Mouse (Mus musculus): Measurements from ENCODE around the gene Apaf1. TPM values are rescaled to one million over a fixed set of nuclear protein-coding genes. Genes with fewer than 3 reads are reported as not detected.

Gene Apaf1
- polyA plus RNA-seq, 1 experiment from 2014 or later: 12.2 TPM

GRCm38 (mm10) chr10:91052734-91053133, 29.8 kb downstream of the Apaf1 start:
- H3K4me2 ChIP-seq (ENCODE audit: low read length): no peak overlapping the region
- H3K27me3 ChIP-seq (replicated peaks; ENCODE audit: control insufficient read depth, insufficient read depth, low read length): no peaks in the 10 kb centered on the region
- peaks cover 13% of the 10 kb centered on the region for H3K36me3 ChIP-seq (ENCODE audit: control insufficient read depth, insufficient read depth, low read length)
- no peak for ATAC-seq
- no peak overlapping the region for H3K4me3 ChIP-seq (ENCODE audit: low read length)
- no peaks in the 10 kb centered on the region for H3K4me1 ChIP-seq (ENCODE audit: control insufficient read depth, insufficient read depth, low read depth, low read length)
- no peak overlapping the region for H3K27ac ChIP-seq (ENCODE audit: low read depth, low read length)
- no peaks in the 10 kb centered on the region for H3K9me3 ChIP-seq (ENCODE audit: control insufficient read depth, low read length)
- no peak overlapping the region for H3K9ac ChIP-seq (ENCODE audit: low read depth, low read length)

GRCm38 (mm10) chr10:91051156-91051555, 31.4 kb downstream of the Apaf1 start:
- no peaks in the 10 kb centered on the region for H3K4me1 ChIP-seq (ENCODE audit: control insufficient read depth, insufficient read depth, low read depth, low read length)
- H3K27me3 ChIP-seq (replicated peaks; ENCODE audit: control insufficient read depth, insufficient read depth, low read length): no peaks in the 10 kb centered on the region
- H3K4me2 ChIP-seq (ENCODE audit: low read length): no peak overlapping the region
- no peak overlapping the region for H3K4me3 ChIP-seq (ENCODE audit: low read length)
- peaks cover 18% of the 10 kb centered on the region for H3K36me3 ChIP-seq (ENCODE audit: control insufficient read depth, insufficient read depth, low read length)
- no peak overlapping the region for H3K9ac ChIP-seq (ENCODE audit: low read depth, low read length)
- 92% methylated on average over 3 of the region's 3 CpGs for WGBS
- no peak overlapping the region for H3K27ac ChIP-seq (ENCODE audit: low read depth, low read length)
- H3K9me3 ChIP-seq (ENCODE audit: control insufficient read depth, low read length): no peaks in the 10 kb centered on the region
- ATAC-seq: no peak

- WGBS: 83% methylated on average over 4 of the region's 4 CpGs
- Histone ChIP-seq H3K27me3 (replicated peaks; ENCODE audit: control insufficient read depth, insufficient read depth, low read length) (no peaks in the 10 kb centered on the region), H3K4me2 (ENCODE audit: low read length) (no peak overlapping the region), H3K4me3 (ENCODE audit: low read length) (no peak overlapping the region), H3K27ac (ENCODE audit: low read depth, low read length) (no peak overlapping the region), H3K36me3 (ENCODE audit: control insufficient read depth, insufficient read depth, low read length) (peaks cover 13% of the 10 kb centered on the region), H3K9me3 (ENCODE audit: control insufficient read depth, low read length) (no peaks in the 10 kb centered on the region), H3K4me1 (ENCODE audit: control insufficient read depth, insufficient read depth, low read depth, low read length) (no peaks in the 10 kb centered on the region), H3K9ac (ENCODE audit: low read depth, low read length) (no peak overlapping the region)
- no peak for ATAC-seq
Observed at GRCm38 (mm10) chr10:91049696-91050095, 32.9 kb downstream of the Apaf1 start.

- H3K4me1 ChIP-seq (ENCODE audit: control insufficient read depth, insufficient read depth, low read depth, low read length): no peaks in the 10 kb centered on the region
- 28% methylated on average over 8 of the region's 8 CpGs for WGBS
- no peak overlapping the region for H3K4me2 ChIP-seq (ENCODE audit: low read length)
- H3K9me3 ChIP-seq (ENCODE audit: control insufficient read depth, low read length): no peaks in the 10 kb centered on the region
- H3K27ac ChIP-seq (ENCODE audit: low read depth, low read length): no peak overlapping the region
- H3K9ac ChIP-seq (ENCODE audit: low read depth, low read length): no peak overlapping the region
- no peak overlapping the region for H3K4me3 ChIP-seq (ENCODE audit: low read length)
- no peaks in the 10 kb centered on the region for H3K27me3 ChIP-seq (replicated peaks; ENCODE audit: control insufficient read depth, insufficient read depth, low read length)
- ATAC-seq: peak; percentile 90
- peaks cover 10% of the 10 kb centered on the region for H3K36me3 ChIP-seq (ENCODE audit: control insufficient read depth, insufficient read depth, low read length)
Observed at GRCm38 (mm10) chr10:91033942-91034341, 48.6 kb downstream of the Apaf1 start.

- Histone ChIP-seq H3K9me3 (ENCODE audit: control insufficient read depth, low read length) (no peaks in the 10 kb centered on the region), H3K27me3 (replicated peaks; ENCODE audit: control insufficient read depth, insufficient read depth, low read length) (no peaks in the 10 kb centered on the region), H3K4me1 (ENCODE audit: control insufficient read depth, insufficient read depth, low read depth, low read length) (no peaks in the 10 kb centered on the region), H3K4me2 (ENCODE audit: low read length) (no peak overlapping the region), H3K4me3 (ENCODE audit: low read length) (no peak overlapping the region), H3K36me3 (ENCODE audit: control insufficient read depth, insufficient read depth, low read length) (0 out of 2 replicates have a peak, but pooled peaks cover 4% of the 10 kb centered on the region), H3K27ac (ENCODE audit: low read depth, low read length) (no peak overlapping the region), H3K9ac (ENCODE audit: low read depth, low read length) (no peak overlapping the region)
- 15% methylated on average over 4 of the region's 4 CpGs for WGBS
- peak; percentile 80 for ATAC-seq
Observed at GRCm38 (mm10) chr10:91032399-91032798, 50.2 kb downstream of the Apaf1 start.

- Histone ChIP-seq H3K4me2 (ENCODE audit: low read length) (no peak overlapping the region), H3K27me3 (replicated peaks; ENCODE audit: control insufficient read depth, insufficient read depth, low read length) (no peaks in the 10 kb centered on the region), H3K9me3 (ENCODE audit: control insufficient read depth, low read length) (no peaks in the 10 kb centered on the region), H3K4me3 (ENCODE audit: low read length) (no peak overlapping the region), H3K27ac (ENCODE audit: low read depth, low read length) (no peak overlapping the region), H3K9ac (ENCODE audit: low read depth, low read length) (no peak overlapping the region), H3K36me3 (ENCODE audit: control insufficient read depth, insufficient read depth, low read length) (0 out of 2 replicates have a peak, but pooled peaks cover 4% of the 10 kb centered on the region), H3K4me1 (ENCODE audit: control insufficient read depth, insufficient read depth, low read depth, low read length) (no peaks in the 10 kb centered on the region)
- no peak for ATAC-seq
- 84% methylated on average over 9 of the region's 9 CpGs for WGBS
Observed at GRCm38 (mm10) chr10:91031176-91031575, 51.4 kb downstream of the Apaf1 start.

- Histone ChIP-seq H3K9me3 (ENCODE audit: control insufficient read depth, low read length) (no peaks in the 10 kb centered on the region), H3K4me3 (ENCODE audit: low read length) (no peak overlapping the region), H3K4me2 (ENCODE audit: low read length) (no peak overlapping the region), H3K4me1 (ENCODE audit: control insufficient read depth, insufficient read depth, low read depth, low read length) (no peaks in the 10 kb centered on the region), H3K27me3 (replicated peaks; ENCODE audit: control insufficient read depth, insufficient read depth, low read length) (no peaks in the 10 kb centered on the region), H3K27ac (ENCODE audit: low read depth, low read length) (no peak overlapping the region), H3K9ac (ENCODE audit: low read depth, low read length) (no peak overlapping the region), H3K36me3 (ENCODE audit: control insufficient read depth, insufficient read depth, low read length) (0 out of 2 replicates have a peak, but pooled peaks cover 4% of the 10 kb centered on the region)
- no peak for ATAC-seq
Observed at GRCm38 (mm10) chr10:91029002-91029539, 53.5 kb downstream of the Apaf1 start.

- ATAC-seq: no peak
- Histone ChIP-seq H3K9me3 (ENCODE audit: control insufficient read depth, low read length) (no peaks in the 10 kb centered on the region), H3K36me3 (ENCODE audit: control insufficient read depth, insufficient read depth, low read length) (0 out of 2 replicates have a peak, but pooled peaks cover 4% of the 10 kb centered on the region), H3K4me2 (ENCODE audit: low read length) (no peak overlapping the region), H3K27ac (ENCODE audit: low read depth, low read length) (no peak overlapping the region), H3K9ac (ENCODE audit: low read depth, low read length) (no peak overlapping the region), H3K4me3 (ENCODE audit: low read length) (no peak overlapping the region), H3K4me1 (ENCODE audit: control insufficient read depth, insufficient read depth, low read depth, low read length) (no peaks in the 10 kb centered on the region), H3K27me3 (replicated peaks; ENCODE audit: control insufficient read depth, insufficient read depth, low read length) (no peaks in the 10 kb centered on the region)
- WGBS: 82% methylated on average over 5 of the region's 5 CpGs
Observed at GRCm38 (mm10) chr10:91027964-91028363, 54.6 kb downstream of the Apaf1 start.

GRCm38 (mm10) chr10:91027468-91027867, 55.1 kb downstream of the Apaf1 start:
- no peaks in the 10 kb centered on the region for H3K9me3 ChIP-seq (ENCODE audit: control insufficient read depth, low read length)
- no peak overlapping the region for H3K27ac ChIP-seq (ENCODE audit: low read depth, low read length)
- no peak overlapping the region for H3K4me2 ChIP-seq (ENCODE audit: low read length)
- H3K4me1 ChIP-seq (ENCODE audit: control insufficient read depth, insufficient read depth, low read depth, low read length): no peaks in the 10 kb centered on the region
- 0 out of 2 replicates have a peak, but pooled peaks cover 4% of the 10 kb centered on the region for H3K36me3 ChIP-seq (ENCODE audit: control insufficient read depth, insufficient read depth, low read length)
- WGBS: 92% methylated on average over 4 of the region's 4 CpGs
- no peak for ATAC-seq
- H3K4me3 ChIP-seq (ENCODE audit: low read length): no peak overlapping the region
- H3K9ac ChIP-seq (ENCODE audit: low read depth, low read length): no peak overlapping the region
- no peaks in the 10 kb centered on the region for H3K27me3 ChIP-seq (replicated peaks; ENCODE audit: control insufficient read depth, insufficient read depth, low read length)
